Mouse (Mus musculus): ENCODE measurements at regions not wholly inside any gene's neighbourhood (a gene's known extent, or its start where the extent isn't known, plus 50 kb on each side); places are given as distances from the start of the nearest gene placed in this dataset.
A peak's percentile ranks its signal among the peaks of the same experiment; 100 is the strongest.

DNA sequence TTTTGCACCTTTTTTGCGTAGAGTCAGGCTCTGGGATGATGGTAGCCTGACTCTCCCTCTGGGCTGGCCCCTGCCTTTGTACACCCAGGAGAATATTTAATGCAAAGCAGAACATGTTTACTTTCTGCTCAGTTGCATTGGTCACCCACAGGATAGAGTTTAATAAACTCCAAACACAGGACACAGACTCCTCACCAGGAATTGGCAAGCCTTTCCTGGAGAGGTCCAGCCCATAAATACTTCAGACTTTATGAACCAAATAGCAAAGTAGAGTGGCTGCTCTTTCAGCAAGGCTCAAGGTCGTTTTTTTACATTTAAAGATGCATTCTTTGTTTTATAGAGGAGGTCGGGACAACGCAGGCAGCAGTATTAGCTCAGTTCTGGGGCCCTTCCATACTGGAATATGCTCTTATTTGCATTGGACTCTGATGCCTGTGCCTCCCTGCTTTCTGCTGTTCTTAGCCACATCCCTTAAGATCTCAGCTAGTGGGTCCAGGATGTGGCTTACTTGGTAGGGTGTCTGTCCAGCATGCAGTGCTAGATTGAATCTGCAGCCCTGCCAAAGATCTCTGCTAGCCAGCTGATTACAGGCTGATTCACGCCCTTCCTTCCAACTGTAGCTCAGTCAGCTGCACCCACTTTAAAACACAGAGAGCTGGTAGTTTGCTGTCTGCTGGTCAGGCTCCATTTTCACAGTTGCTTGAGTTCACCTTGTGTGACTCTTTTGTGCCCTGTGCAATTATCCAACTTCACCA lies 182.4 kb upstream of the F930015N05Rik start:
- ATAC-seq (ENCODE audit: insufficient number of reproducible peaks, insufficient read depth, low FRiP score, low read depth), result no peak
- Histone ChIP-seq H3K9ac (ENCODE audit: low read length) (no peak overlapping the region), H3K4me2 (ENCODE audit: low read length) (no peak overlapping the region), H3K9me3 (ENCODE audit: control insufficient read depth, low read length) (no peaks in the 10 kb centered on the region), H3K27ac (replicated peaks in 1 of 2; ENCODE audit: control insufficient read depth in 1 of 2, insufficient read depth in 1 of 2, low read depth in 2 of 2, low read length in 2 of 2) (no peak overlapping the region), H3K36me3 (ENCODE audit: control insufficient read depth, insufficient read depth, low read length) (no peaks in the 10 kb centered on the region), H3K4me1 (ENCODE audit: control insufficient read depth in 2 of 2, insufficient read depth in 2 of 2, low read length in 2 of 2) (no peaks in the 10 kb centered on the region), H3K4me3 (ENCODE audit: control insufficient read depth in 1 of 2, insufficient read depth in 1 of 2, low read depth in 1 of 2, low read length in 2 of 2) (no peak overlapping the region), H3K27me3 (ENCODE audit: control insufficient read depth, insufficient read depth, low read length) (peaks cover 71% of the 10 kb centered on the region)
- 62% methylated on average over 5 of the region's 5 CpGs for WGBS

DNA sequence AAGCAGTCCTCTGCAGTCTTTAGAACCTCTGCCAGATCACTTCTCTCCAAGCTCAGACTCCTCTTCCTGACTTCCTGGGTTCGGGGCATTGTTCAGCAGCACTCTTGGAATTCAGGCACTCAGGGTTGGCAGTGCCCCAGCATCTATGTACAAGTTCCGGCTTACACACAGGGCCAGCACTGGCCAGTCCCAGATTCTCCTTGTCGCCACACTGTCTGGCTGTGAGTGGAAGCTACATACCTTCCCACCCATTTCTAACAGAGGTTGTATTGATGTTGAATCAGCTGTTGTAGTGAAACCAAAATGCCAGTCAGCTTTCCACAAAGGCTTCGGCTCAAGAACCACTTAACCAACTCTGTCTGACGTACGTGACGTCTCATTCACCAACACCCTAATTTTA lies 190.7 kb upstream of the F930015N05Rik start:
- H3K4me1 ChIP-seq (ENCODE audit: control insufficient read depth in 2 of 2, insufficient read depth in 2 of 2, low read length in 2 of 2), result peaks cover 5% of the 10 kb centered on the region in 2 experiments; a peak in 3 of 4 replicates
- no peaks in the 10 kb centered on the region for H3K36me3 ChIP-seq (ENCODE audit: control insufficient read depth, insufficient read depth, low read length)
- H3K4me2 ChIP-seq (ENCODE audit: low read length), result peak overlapping the region; percentile 27; the same call in 1 of the 2 replicates
- 0 out of 2 replicates have a peak, but pooled peaks have one; percentile 43 for ATAC-seq (ENCODE audit: insufficient number of reproducible peaks, insufficient read depth, low FRiP score, low read depth)
- peaks cover 10% of the 10 kb centered on the region for H3K27me3 ChIP-seq (ENCODE audit: control insufficient read depth, insufficient read depth, low read length)
- no peak overlapping the region for H3K4me3 ChIP-seq (ENCODE audit: control insufficient read depth in 1 of 2, insufficient read depth in 1 of 2, low read depth in 1 of 2, low read length in 2 of 2)
- no peak overlapping the region for H3K9ac ChIP-seq (ENCODE audit: low read length)
- WGBS, result 19% methylated on average over 7 of the region's 7 CpGs
- peak overlapping the region in 1 of 2 experiments; percentile 38; a peak in 2 of 4 replicates for H3K27ac ChIP-seq (replicated peaks in 1 of 2; ENCODE audit: control insufficient read depth in 1 of 2, insufficient read depth in 1 of 2, low read depth in 2 of 2, low read length in 2 of 2)
- no peaks in the 10 kb centered on the region for H3K9me3 ChIP-seq (ENCODE audit: control insufficient read depth, low read length)

DNA sequence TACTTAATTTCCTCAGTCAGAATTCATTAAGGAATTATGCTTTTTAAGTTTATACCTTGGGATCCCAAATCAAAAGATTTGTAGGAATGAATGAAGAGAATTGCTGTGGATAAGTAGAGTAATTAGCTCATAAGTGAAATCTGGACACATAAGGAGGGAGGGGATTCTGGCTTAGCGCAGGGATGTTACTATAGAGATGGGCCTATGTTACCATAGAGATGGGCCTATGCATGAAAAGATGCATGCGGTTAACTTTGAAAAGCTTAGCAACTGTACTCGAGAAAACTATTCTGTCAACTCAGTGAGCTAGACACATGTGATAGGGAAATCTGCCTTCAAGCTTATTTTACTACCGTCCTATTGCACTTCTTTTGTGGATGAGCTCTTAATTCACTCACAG lies 204.5 kb upstream of the F930015N05Rik start:
- Histone ChIP-seq H3K9ac (ENCODE audit: low read length) (no peak overlapping the region), H3K4me3 (ENCODE audit: control insufficient read depth in 1 of 2, insufficient read depth in 1 of 2, low read depth in 1 of 2, low read length in 2 of 2) (no peak overlapping the region), H3K27ac (replicated peaks in 1 of 2; ENCODE audit: control insufficient read depth in 1 of 2, insufficient read depth in 1 of 2, low read depth in 2 of 2, low read length in 2 of 2) (no peak overlapping the region), H3K36me3 (ENCODE audit: control insufficient read depth, insufficient read depth, low read length) (no peaks in the 10 kb centered on the region), H3K27me3 (ENCODE audit: control insufficient read depth, insufficient read depth, low read length) (no peaks in the 10 kb centered on the region; the same call in 1 of the 2 replicates), H3K9me3 (ENCODE audit: control insufficient read depth, low read length) (peaks cover 12% of the 10 kb centered on the region), H3K4me1 (ENCODE audit: control insufficient read depth in 2 of 2, insufficient read depth in 2 of 2, low read length in 2 of 2) (no peaks in the 10 kb centered on the region), H3K4me2 (ENCODE audit: low read length) (no peak overlapping the region)
- WGBS, result 82% methylated on average over 4 of the region's 4 CpGs
- ATAC-seq (ENCODE audit: insufficient number of reproducible peaks, insufficient read depth, low FRiP score, low read depth), result no peak

DNA sequence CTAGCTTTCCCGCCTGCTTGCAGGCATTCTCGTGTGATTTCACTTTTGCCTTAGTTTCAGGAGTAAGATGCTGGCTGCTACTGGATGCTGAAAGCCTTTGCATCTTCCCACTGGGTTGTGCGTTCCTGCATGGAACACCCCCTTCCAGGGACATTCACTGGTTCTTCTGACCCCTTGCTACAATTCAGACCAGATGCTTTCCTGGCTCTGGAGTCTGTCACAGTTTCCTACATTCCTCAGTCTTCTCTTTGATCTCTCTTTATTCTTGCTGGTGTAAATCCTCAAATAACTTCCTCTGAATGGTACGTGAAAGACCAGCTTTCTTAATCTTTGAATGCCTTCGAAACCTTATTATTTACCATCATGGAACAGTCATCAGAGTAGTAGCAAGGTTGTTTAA lies 206.7 kb upstream of the F930015N05Rik start:
- ATAC-seq (ENCODE audit: insufficient number of reproducible peaks, insufficient read depth, low FRiP score, low read depth), result no peak
- Histone ChIP-seq H3K27me3 (ENCODE audit: control insufficient read depth, insufficient read depth, low read length) (no peaks in the 10 kb centered on the region; the same call in 1 of the 2 replicates), H3K27ac (replicated peaks in 1 of 2; ENCODE audit: control insufficient read depth in 1 of 2, insufficient read depth in 1 of 2, low read depth in 2 of 2, low read length in 2 of 2) (no peak overlapping the region), H3K4me2 (ENCODE audit: low read length) (no peak overlapping the region), H3K9ac (ENCODE audit: low read length) (no peak overlapping the region), H3K4me3 (ENCODE audit: control insufficient read depth in 1 of 2, insufficient read depth in 1 of 2, low read depth in 1 of 2, low read length in 2 of 2) (no peak overlapping the region), H3K4me1 (ENCODE audit: control insufficient read depth in 2 of 2, insufficient read depth in 2 of 2, low read length in 2 of 2) (no peaks in the 10 kb centered on the region), H3K36me3 (ENCODE audit: control insufficient read depth, insufficient read depth, low read length) (no peaks in the 10 kb centered on the region), H3K9me3 (ENCODE audit: control insufficient read depth, low read length) (no peaks in the 10 kb centered on the region)
- 59% methylated on average over 5 of the region's 5 CpGs for WGBS

DNA sequence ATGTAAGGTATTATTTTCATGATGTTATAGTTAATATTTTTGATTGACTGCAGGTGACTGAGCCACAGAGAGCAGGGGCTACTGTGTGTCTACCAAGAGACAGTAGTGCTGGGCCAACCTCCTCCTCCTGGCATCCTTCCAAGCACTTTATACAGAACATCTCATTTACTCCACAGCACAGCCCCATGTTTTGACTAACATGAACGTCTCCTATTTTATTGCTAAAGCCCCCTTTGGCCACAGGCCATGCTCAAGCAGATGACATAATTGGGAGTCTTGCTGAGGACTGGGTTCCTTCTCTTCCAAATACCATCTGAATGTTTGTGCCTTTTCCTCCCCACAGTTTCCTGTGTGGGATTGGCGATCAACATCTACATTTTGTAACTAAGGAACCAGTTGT lies 211.5 kb upstream of the F930015N05Rik start:
- H3K36me3 ChIP-seq (ENCODE audit: control insufficient read depth, insufficient read depth, low read length), result no peaks in the 10 kb centered on the region
- no peaks in the 10 kb centered on the region; the same call in 1 of the 2 replicates for H3K27me3 ChIP-seq (ENCODE audit: control insufficient read depth, insufficient read depth, low read length)
- no peak overlapping the region for H3K4me2 ChIP-seq (ENCODE audit: low read length)
- H3K4me3 ChIP-seq (ENCODE audit: control insufficient read depth in 1 of 2, insufficient read depth in 1 of 2, low read depth in 1 of 2, low read length in 2 of 2), result no peak overlapping the region
- no peaks in the 10 kb centered on the region for H3K4me1 ChIP-seq (ENCODE audit: control insufficient read depth in 2 of 2, insufficient read depth in 2 of 2, low read length in 2 of 2)
- no peak overlapping the region for H3K9ac ChIP-seq (ENCODE audit: low read length)
- no peak overlapping the region for H3K27ac ChIP-seq (replicated peaks in 1 of 2; ENCODE audit: control insufficient read depth in 1 of 2, insufficient read depth in 1 of 2, low read depth in 2 of 2, low read length in 2 of 2)
- H3K9me3 ChIP-seq (ENCODE audit: control insufficient read depth, low read length), result no peaks in the 10 kb centered on the region
- ATAC-seq (ENCODE audit: insufficient number of reproducible peaks, insufficient read depth, low FRiP score, low read depth), result no peak
- 69% methylated on average over 2 of the region's 2 CpGs for WGBS

DNA sequence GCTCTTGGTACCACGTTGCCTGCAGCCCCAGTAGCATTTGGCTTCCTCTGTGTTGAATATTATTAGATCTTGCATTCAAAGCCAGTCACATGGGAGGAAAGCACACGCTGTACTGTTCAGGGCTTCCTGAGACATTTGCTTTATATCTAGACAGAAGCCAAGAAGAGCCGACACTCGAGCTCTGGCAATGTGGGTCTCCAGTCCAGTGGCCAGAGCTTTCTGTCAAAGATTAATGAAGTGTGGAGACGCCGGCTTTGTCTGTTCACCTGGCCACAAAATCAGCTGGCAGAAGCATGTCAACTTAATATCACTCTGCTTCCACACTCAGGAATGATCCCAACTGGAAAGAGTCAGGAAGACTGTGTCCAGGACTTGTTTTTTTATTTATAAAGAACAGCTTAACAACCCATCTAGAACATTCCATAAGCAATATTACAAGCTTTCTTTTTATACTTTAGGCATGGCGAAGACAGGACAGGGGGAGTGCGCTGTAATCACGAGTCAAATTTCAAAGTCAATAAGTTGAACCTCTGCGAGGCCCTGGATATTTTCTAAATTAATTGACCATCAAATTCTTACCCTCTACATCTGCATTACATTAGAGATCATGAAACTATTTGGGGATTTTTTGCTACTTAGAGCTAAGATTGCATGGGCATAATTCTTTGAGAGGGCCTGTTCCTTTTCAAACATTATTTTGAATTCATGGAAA lies 214.3 kb upstream of the F930015N05Rik start:
- H3K4me2 ChIP-seq (ENCODE audit: low read length), result no peak overlapping the region
- ATAC-seq (ENCODE audit: insufficient number of reproducible peaks, insufficient read depth, low FRiP score, low read depth), result no peak
- H3K36me3 ChIP-seq (ENCODE audit: control insufficient read depth, insufficient read depth, low read length), result no peaks in the 10 kb centered on the region
- no peak overlapping the region for H3K9ac ChIP-seq (ENCODE audit: low read length)
- no peaks in the 10 kb centered on the region for H3K9me3 ChIP-seq (ENCODE audit: control insufficient read depth, low read length)
- H3K27ac ChIP-seq (replicated peaks in 1 of 2; ENCODE audit: control insufficient read depth in 1 of 2, insufficient read depth in 1 of 2, low read depth in 2 of 2, low read length in 2 of 2), result no peak overlapping the region
- H3K4me1 ChIP-seq (ENCODE audit: control insufficient read depth in 2 of 2, insufficient read depth in 2 of 2, low read length in 2 of 2), result no peaks in the 10 kb centered on the region
- 80% methylated on average over 10 of the region's 10 CpGs for WGBS
- H3K27me3 ChIP-seq (ENCODE audit: control insufficient read depth, insufficient read depth, low read length), result no peaks in the 10 kb centered on the region
- no peak overlapping the region for H3K4me3 ChIP-seq (ENCODE audit: control insufficient read depth in 1 of 2, insufficient read depth in 1 of 2, low read depth in 1 of 2, low read length in 2 of 2)

DNA sequence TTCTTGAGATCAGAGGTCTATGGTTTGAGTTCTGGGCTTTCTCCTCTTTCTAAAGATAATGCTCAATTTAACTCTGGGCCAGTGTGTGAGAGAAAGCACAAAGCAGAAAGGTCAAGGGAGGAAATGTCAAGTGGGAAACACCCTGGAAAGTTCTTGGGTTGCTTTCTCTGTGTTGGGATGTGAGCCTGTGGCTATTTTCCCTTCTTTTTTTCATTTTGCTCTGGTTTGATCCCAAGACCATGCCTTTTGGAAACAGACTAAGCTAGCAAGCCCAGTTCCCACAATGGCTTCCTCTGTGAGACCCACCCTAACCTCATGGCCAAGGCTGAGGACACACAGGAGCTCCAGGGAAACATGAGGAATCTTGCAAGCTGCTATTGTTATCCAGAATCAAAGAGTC lies 216.4 kb upstream of the F930015N05Rik start:
- ATAC-seq (ENCODE audit: insufficient number of reproducible peaks, insufficient read depth, low FRiP score, low read depth), result no peak

More for the DNA sequence above, 216.4 kb upstream of the F930015N05Rik start:
- Histone ChIP-seq H3K4me3 (ENCODE audit: control insufficient read depth in 1 of 2, insufficient read depth in 1 of 2, low read depth in 1 of 2, low read length in 2 of 2) (no peak overlapping the region), H3K4me2 (ENCODE audit: low read length) (no peak overlapping the region), H3K9ac (ENCODE audit: low read length) (no peak overlapping the region), H3K9me3 (ENCODE audit: control insufficient read depth, low read length) (no peaks in the 10 kb centered on the region), H3K36me3 (ENCODE audit: control insufficient read depth, insufficient read depth, low read length) (no peaks in the 10 kb centered on the region), H3K27ac (replicated peaks in 1 of 2; ENCODE audit: control insufficient read depth in 1 of 2, insufficient read depth in 1 of 2, low read depth in 2 of 2, low read length in 2 of 2) (no peak overlapping the region), H3K4me1 (ENCODE audit: control insufficient read depth in 2 of 2, insufficient read depth in 2 of 2, low read length in 2 of 2) (no peaks in the 10 kb centered on the region), H3K27me3 (ENCODE audit: control insufficient read depth, insufficient read depth, low read length) (no peaks in the 10 kb centered on the region)

Data from heart, embryonic 14.5 days (tissue).